Mouse (Mus musculus): ENCODE measurements around the gene Ntsr1. TPM values are rescaled to one million over a fixed set of nuclear protein-coding genes. Genes with fewer than 3 reads are reported as not detected.

The Ntsr1 gene
- total RNA-seq, 1 experiment, result 0.09 TPM

GRCm38 (mm10) chr2:180556470-180556869 is 56.7 kb downstream of the Ntsr1 start:
- no peak for DNase-seq (ENCODE audit: low read depth, low spot score)
- no peaks in the 10 kb centered on the region for H3K36me3 ChIP-seq (ENCODE audit: control insufficient read depth, insufficient read depth, low read length, poor library complexity, severe bottlenecking)
- no peak overlapping the region for H3K4me3 ChIP-seq (ENCODE audit: insufficient read depth in 1 of 2, low read depth in 1 of 2, low read length in 2 of 2, poor library complexity in 1 of 2, severe bottlenecking in 1 of 2)
- TF ChIP-seq CHD2 (IDR thresholded peaks at IDR 0.05; ENCODE audit: low read depth, low read length), result no peak
- no peak for TF ChIP-seq ZNF384 (IDR thresholded peaks at IDR 0.05; ENCODE audit: low read depth, low read length)
- no peak for TF ChIP-seq ZC3H11A (IDR thresholded peaks at IDR 0.05; ENCODE audit: borderline replicate concordance, low read depth, low read length)
- no peak for TF ChIP-seq MAFK (IDR thresholded peaks at IDR 0.05; ENCODE audit: insufficient read depth, low read depth, low read length)
- TF ChIP-seq HCFC1 (IDR thresholded peaks at IDR 0.05; ENCODE audit: borderline replicate concordance, insufficient read depth, low read length), result no peak
- H3K27ac ChIP-seq (ENCODE audit: insufficient read depth, low read depth, low read length, poor library complexity, severe bottlenecking), result no peak overlapping the region
- H3K4me1 ChIP-seq (ENCODE audit: control insufficient read depth in 2 of 2, insufficient read depth in 2 of 2, low read length in 2 of 2, poor library complexity in 1 of 2), result no peaks in the 10 kb centered on the region
- H3K9ac ChIP-seq (ENCODE audit: insufficient read depth, low read depth, low read length, poor library complexity, severe bottlenecking), result no peak overlapping the region
- in situ Hi-C loops (cut with MboI; ENCODE audit: low sequenced_read_pairs in 2 of 2, unreplicated experiment in 2 of 2), result loop anchor here in 1 of 2 experiments (10.0 to 25.0 kb wide), 2 partner anchors 62 to 231 kb away; partner anchors contain the start of genes Bhlhe23 and Ntsr1
- H3K9me3 ChIP-seq (ENCODE audit: control insufficient read depth, insufficient read depth, low read depth, low read length), result no peaks in the 10 kb centered on the region

- peak; percentile 51 for DNase-seq (ENCODE audit: low read depth, low spot score)
- Histone ChIP-seq H3K36me3 (ENCODE audit: control insufficient read depth, insufficient read depth, low read length, poor library complexity, severe bottlenecking) (no peaks in the 10 kb centered on the region), H3K9me3 (ENCODE audit: control insufficient read depth, insufficient read depth, low read depth, low read length) (no peaks in the 10 kb centered on the region), H3K9ac (ENCODE audit: insufficient read depth, low read depth, low read length, poor library complexity, severe bottlenecking) (no peak overlapping the region), H3K27ac (ENCODE audit: insufficient read depth, low read depth, low read length, poor library complexity, severe bottlenecking) (no peak overlapping the region), H3K4me3 (ENCODE audit: insufficient read depth in 1 of 2, low read depth in 1 of 2, low read length in 2 of 2, poor library complexity in 1 of 2, severe bottlenecking in 1 of 2) (no peak overlapping the region), H3K4me1 (ENCODE audit: control insufficient read depth in 2 of 2, insufficient read depth in 2 of 2, low read length in 2 of 2, poor library complexity in 1 of 2) (no peaks in the 10 kb centered on the region)
- TF ChIP-seq ZC3H11A (IDR thresholded peaks at IDR 0.05; ENCODE audit: borderline replicate concordance, low read depth, low read length) (peak; percentile 76), CHD2 (IDR thresholded peaks at IDR 0.05; ENCODE audit: low read depth, low read length) (no peak), HCFC1 (IDR thresholded peaks at IDR 0.05; ENCODE audit: borderline replicate concordance, insufficient read depth, low read length) (no peak)
- in situ Hi-C loops (cut with MboI; ENCODE audit: low sequenced_read_pairs in 2 of 2, unreplicated experiment in 2 of 2), result loop anchor here in 1 of 2 experiments (25.0 kb wide), 1 partner anchor 227 kb away; the partner anchor contains the start of gene Bhlhe23
These were observed 60.5 kb downstream of the Ntsr1 start for GRCm38 (mm10) chr2:180560245-180560644.

GRCm38 (mm10) chr2:180562146-180562545 is 62.4 kb downstream of the Ntsr1 start:
- Histone ChIP-seq H3K27ac (ENCODE audit: insufficient read depth, low read depth, low read length, poor library complexity, severe bottlenecking) (no peak overlapping the region), H3K4me3 (ENCODE audit: insufficient read depth in 1 of 2, low read depth in 1 of 2, low read length in 2 of 2, poor library complexity in 1 of 2, severe bottlenecking in 1 of 2) (no peak overlapping the region), H3K36me3 (ENCODE audit: control insufficient read depth, insufficient read depth, low read length, poor library complexity, severe bottlenecking) (no peaks in the 10 kb centered on the region), H3K9ac (ENCODE audit: insufficient read depth, low read depth, low read length, poor library complexity, severe bottlenecking) (no peak overlapping the region), H3K9me3 (ENCODE audit: control insufficient read depth, insufficient read depth, low read depth, low read length) (no peaks in the 10 kb centered on the region), H3K4me1 (ENCODE audit: control insufficient read depth in 2 of 2, insufficient read depth in 2 of 2, low read length in 2 of 2, poor library complexity in 1 of 2) (no peaks in the 10 kb centered on the region)
- in situ Hi-C loops (cut with MboI; ENCODE audit: low sequenced_read_pairs in 2 of 2, unreplicated experiment in 2 of 2), result loop anchor here in 1 of 2 experiments (25.0 kb wide), 1 partner anchor 225 kb away; the partner anchor contains the start of gene Bhlhe23
- TF ChIP-seq HCFC1 (IDR thresholded peaks at IDR 0.05; ENCODE audit: borderline replicate concordance, insufficient read depth, low read length) (no peak), CHD2 (IDR thresholded peaks at IDR 0.05; ENCODE audit: low read depth, low read length) (no peak), MAFK (IDR thresholded peaks at IDR 0.05; ENCODE audit: insufficient read depth, low read depth, low read length) (no peak), ZNF384 (IDR thresholded peaks at IDR 0.05; ENCODE audit: low read depth, low read length) (no peak), ZC3H11A (IDR thresholded peaks at IDR 0.05; ENCODE audit: borderline replicate concordance, low read depth, low read length) (no peak)
- no peak for DNase-seq (ENCODE audit: low read depth, low spot score)

- Histone ChIP-seq H3K4me1 (ENCODE audit: control insufficient read depth in 2 of 2, insufficient read depth in 2 of 2, low read length in 2 of 2, poor library complexity in 1 of 2) (no peaks in the 10 kb centered on the region), H3K4me3 (ENCODE audit: insufficient read depth in 1 of 2, low read depth in 1 of 2, low read length in 2 of 2, poor library complexity in 1 of 2, severe bottlenecking in 1 of 2) (no peak overlapping the region), H3K9ac (ENCODE audit: insufficient read depth, low read depth, low read length, poor library complexity, severe bottlenecking) (no peak overlapping the region), H3K36me3 (ENCODE audit: control insufficient read depth, insufficient read depth, low read length, poor library complexity, severe bottlenecking) (no peaks in the 10 kb centered on the region), H3K27ac (ENCODE audit: insufficient read depth, low read depth, low read length, poor library complexity, severe bottlenecking) (no peak overlapping the region), H3K9me3 (ENCODE audit: control insufficient read depth, insufficient read depth, low read depth, low read length) (no peaks in the 10 kb centered on the region)
- TF ChIP-seq CHD2 (IDR thresholded peaks at IDR 0.05; ENCODE audit: low read depth, low read length), result no peak
- no peak for TF ChIP-seq HCFC1 (IDR thresholded peaks at IDR 0.05; ENCODE audit: borderline replicate concordance, insufficient read depth, low read length)
- TF ChIP-seq ZNF384 (IDR thresholded peaks at IDR 0.05; ENCODE audit: low read depth, low read length), result no peak
- no peak for TF ChIP-seq ZC3H11A (IDR thresholded peaks at IDR 0.05; ENCODE audit: borderline replicate concordance, low read depth, low read length)
- TF ChIP-seq MAFK (IDR thresholded peaks at IDR 0.05; ENCODE audit: insufficient read depth, low read depth, low read length), result no peak
- in situ Hi-C loops (cut with MboI; ENCODE audit: low sequenced_read_pairs in 2 of 2, unreplicated experiment in 2 of 2), result loop anchor here in 1 of 2 experiments (25.0 kb wide), 1 partner anchor 224 kb away; the partner anchor contains the start of gene Bhlhe23
- DNase-seq (ENCODE audit: low read depth, low spot score), result no peak
These were observed 63.5 kb downstream of the Ntsr1 start for GRCm38 (mm10) chr2:180563296-180563695.

Measured in ES-E14 (cell line).